Comparison of ENCODE assay signal across 22 mouse cellular contexts in genomic region chr14:28961379-28961778, GRCm38 (mm10). TPM values are rescaled to one million over a fixed set of nuclear protein-coding genes. Genes with fewer than 3 reads are reported as not detected.
DNase-seq lines count a peak whose midpoint lies in the region; ATAC-seq lines count a peak whose summit lies in the region.
"Had no signal": no experiment of that assay in that cellular context is flagged by ENCODE, and none has a peak within 500 bp of the region (broad histone marks: within the 10 kb centered on the region; RNA-seq: fewer than 3 reads in every experiment).

No protein-coding gene starts in this region.

- H3K9ac ChIP-seq in embryonic facial prominence, embryonic 13.5 days: no peak overlapping the region
- no peak overlapping the region for H3K9ac ChIP-seq in midbrain, embryonic 16.5 days (ENCODE audit: low read depth, low read length)
- H3K9ac ChIP-seq: heart, embryonic 15.5 days; hindbrain, embryonic 13.5 days; intestine, embryonic 15.5 days had no signal

- H3K4me3 ChIP-seq in embryonic facial prominence, embryonic 13.5 days: no peak overlapping the region
- H3K4me3 ChIP-seq in embryonic facial prominence, embryonic 10.5 days: no peak overlapping the region
- H3K4me3 ChIP-seq in midbrain, embryonic 10.5 days: no peak overlapping the region
- no peak overlapping the region for H3K4me3 ChIP-seq in midbrain, embryonic 16.5 days (ENCODE audit: low read depth, low read length)
- H3K4me3 ChIP-seq: heart, adult 2 months; heart, embryonic 15.5 days; hindbrain, embryonic 13.5 days; intestine, embryonic 15.5 days had no signal

- no peak for DNase-seq in embryonic facial prominence, embryonic 10.5 days (ENCODE audit: low spot score)
- DNase-seq in midbrain, embryonic 10.5 days (ENCODE audit: low spot score): no peak
- DNase-seq in R1 (ENCODE audit: low read depth, low spot score): peak; percentile 76
- DNase-seq in gastrocnemius, postnatal 10 days: no peak
- DNase-seq: adrenal gland, postnatal 14 days; B cell, adult 2 months; cerebellum, adult 18-20 months; cerebellum, adult 9-11 months; heart, adult 2 months; heart, postnatal 14 days had no signal

- H3K4me2 ChIP-seq in embryonic facial prominence, embryonic 13.5 days: no peak overlapping the region
- H3K4me2 ChIP-seq in midbrain, embryonic 16.5 days (ENCODE audit: low read length): no peak overlapping the region
- H3K4me2 ChIP-seq: heart, embryonic 11.5 days; heart, embryonic 15.5 days; hindbrain, embryonic 13.5 days; intestine, embryonic 15.5 days had no signal

- WGBS in embryonic facial prominence, embryonic 13.5 days: 71% methylated on average over 5 of the region's 5 CpGs
- WGBS in embryonic facial prominence, embryonic 10.5 days: 83% methylated on average over 5 of the region's 5 CpGs
- WGBS in midbrain, embryonic 10.5 days: 66% methylated on average over 5 of the region's 5 CpGs
- WGBS in midbrain, embryonic 16.5 days: 74% methylated on average over 5 of the region's 5 CpGs

- ATAC-seq in embryonic facial prominence, embryonic 13.5 days (ENCODE audit: insufficient number of reproducible peaks, insufficient read depth, low FRiP score, low TSS enrichment, low read depth): no peak
- no peak for ATAC-seq in midbrain, embryonic 16.5 days
- no peak for ATAC-seq in erythroid progenitor cell, adult 5-6 weeks (replicated peaks; ENCODE audit: low FRiP score, poor library complexity, severe bottlenecking)
- ATAC-seq: activated CD4-positive, CD25-positive, alpha-beta regulatory T cell, adult 4 months; CD4-positive, CD25-positive, alpha-beta regulatory T cell, adult 4 months; forebrain, embryonic 14.5 days; hindbrain, postnatal 0 days; intestine, embryonic 15.5 days had no signal

- H3K27ac ChIP-seq in embryonic facial prominence, embryonic 13.5 days: peak overlapping the region; percentile 4; the same call in 1 of the 2 replicates
- H3K27ac ChIP-seq in embryonic facial prominence, embryonic 10.5 days (replicated peaks): no peak overlapping the region
- H3K27ac ChIP-seq in midbrain, embryonic 10.5 days (replicated peaks): peak overlapping the region; percentile 83
- H3K27ac ChIP-seq in midbrain, embryonic 16.5 days (ENCODE audit: low read length): no peak overlapping the region
- H3K27ac ChIP-seq: heart, adult 2 months; heart, embryonic 15.5 days; hindbrain, embryonic 13.5 days; hindbrain, postnatal 0 days; intestine, embryonic 15.5 days had no signal

- no peaks in the 10 kb centered on the region for H3K27me3 ChIP-seq in embryonic facial prominence, embryonic 13.5 days
- peaks cover 5% of the 10 kb centered on the region; the same call in 1 of the 2 replicates for H3K27me3 ChIP-seq in embryonic facial prominence, embryonic 10.5 days (replicated peaks; ENCODE audit: low read depth, poor library complexity, severe bottlenecking)
- H3K27me3 ChIP-seq in midbrain, embryonic 10.5 days (ENCODE audit: low read depth, poor library complexity, severe bottlenecking): no peaks in the 10 kb centered on the region
- no peaks in the 10 kb centered on the region for H3K27me3 ChIP-seq in midbrain, embryonic 16.5 days (ENCODE audit: control insufficient read depth, insufficient read depth, low read depth, low read length)
- H3K27me3 ChIP-seq: heart, embryonic 15.5 days; hindbrain, embryonic 13.5 days; intestine, embryonic 15.5 days had no signal

- peaks cover 19% of the 10 kb centered on the region for H3K4me1 ChIP-seq in embryonic facial prominence, embryonic 13.5 days
- peaks cover 26% of the 10 kb centered on the region for H3K4me1 ChIP-seq in embryonic facial prominence, embryonic 10.5 days
- peaks cover 54% of the 10 kb centered on the region for H3K4me1 ChIP-seq in midbrain, embryonic 10.5 days
- peaks cover 14% of the 10 kb centered on the region for H3K4me1 ChIP-seq in midbrain, embryonic 16.5 days (ENCODE audit: control insufficient read depth, insufficient read depth, low read length)
- H3K4me1 ChIP-seq: intestine, embryonic 15.5 days had no signal

- no peaks in the 10 kb centered on the region for H3K36me3 ChIP-seq in embryonic facial prominence, embryonic 13.5 days
- no peaks in the 10 kb centered on the region for H3K36me3 ChIP-seq in embryonic facial prominence, embryonic 10.5 days (replicated peaks)
- H3K36me3 ChIP-seq in midbrain, embryonic 10.5 days: no peaks in the 10 kb centered on the region
- no peaks in the 10 kb centered on the region for H3K36me3 ChIP-seq in midbrain, embryonic 16.5 days (ENCODE audit: control insufficient read depth, insufficient read depth, low read length)
- H3K36me3 ChIP-seq: heart, embryonic 15.5 days; hindbrain, embryonic 13.5 days; intestine, embryonic 15.5 days had no signal

- no peaks in the 10 kb centered on the region for H3K9me3 ChIP-seq in embryonic facial prominence, embryonic 13.5 days
- no peaks in the 10 kb centered on the region for H3K9me3 ChIP-seq in embryonic facial prominence, embryonic 10.5 days
- H3K9me3 ChIP-seq in midbrain, embryonic 10.5 days (replicated peaks): no peaks in the 10 kb centered on the region
- no peaks in the 10 kb centered on the region for H3K9me3 ChIP-seq in midbrain, embryonic 16.5 days (replicated peaks; ENCODE audit: control insufficient read depth, low read length, poor library complexity, severe bottlenecking)
- H3K9me3 ChIP-seq: heart, embryonic 15.5 days; hindbrain, embryonic 13.5 days; intestine, embryonic 15.5 days had no signal

RNA-seq across cellular contexts. Expression of gene Lrtm1, which starts 56.6 kb away (rescaled TPM):
- 0.79 and 0.88 TPM in 2 replicates for polyA plus RNA-seq in embryonic facial prominence, embryonic 13.5 days (2015; fragmentation: Nextera tagmentation; extraction: Ambion mirVana)
- 0.16 and 0.44 TPM in 2 replicates for polyA plus RNA-seq in embryonic facial prominence, embryonic 10.5 days (2016; fragmentation: Nextera tagmentation; extraction: Ambion mirVana)
- 17.5 and 27.2 TPM in 2 replicates for polyA plus RNA-seq in midbrain, embryonic 10.5 days (2016; fragmentation: Nextera tagmentation; extraction: Ambion mirVana)
- 0.20 and 0.25 TPM in 2 replicates for polyA plus RNA-seq in midbrain, embryonic 16.5 days (2015; fragmentation: Nextera tagmentation; extraction: Ambion mirVana)
- total RNA-seq in gastrocnemius, postnatal 10 days (2021): 10 to 100 TPM; 36.0 to 39.1 TPM
- total RNA-seq in erythroid progenitor cell, adult 5-6 weeks (2015; ENCODE audit: low replicate concordance): not detected in 2 replicates
- total RNA-seq in erythroid progenitor cell, adult 5-6 weeks (2017; ENCODE audit: low replicate concordance): not detected in 2 replicates
- total RNA-seq: hematopoietic stem cell, adult 5-6 weeks had no signal
- polyA plus RNA-seq: activated CD4-positive, CD25-positive, alpha-beta regulatory T cell, adult 4 months; CD4-positive, CD25-positive, alpha-beta regulatory T cell, adult 4 months; forebrain, embryonic 14.5 days; intestine, embryonic 15.5 days had no signal

Comparison
In these comparisons a context has a peak if more than half of its experiments do, and no peak if none do; other contexts are left out.
1. H3K27ac ChIP-seq: peak in embryonic facial prominence, embryonic 13.5 days (single experiment) and midbrain, embryonic 10.5 days (single experiment); none in embryonic facial prominence, embryonic 10.5 days (single experiment) and midbrain, embryonic 16.5 days (single experiment).